Mouse (Mus musculus): ENCODE measurements around the gene Arid1b.
"Not testable (repeated sequence)": the region's sequence is repeated elsewhere in the genome, so short reads cannot be mapped to it uniquely, and the experiment has no call there.

Arid1b gene

DNA sequence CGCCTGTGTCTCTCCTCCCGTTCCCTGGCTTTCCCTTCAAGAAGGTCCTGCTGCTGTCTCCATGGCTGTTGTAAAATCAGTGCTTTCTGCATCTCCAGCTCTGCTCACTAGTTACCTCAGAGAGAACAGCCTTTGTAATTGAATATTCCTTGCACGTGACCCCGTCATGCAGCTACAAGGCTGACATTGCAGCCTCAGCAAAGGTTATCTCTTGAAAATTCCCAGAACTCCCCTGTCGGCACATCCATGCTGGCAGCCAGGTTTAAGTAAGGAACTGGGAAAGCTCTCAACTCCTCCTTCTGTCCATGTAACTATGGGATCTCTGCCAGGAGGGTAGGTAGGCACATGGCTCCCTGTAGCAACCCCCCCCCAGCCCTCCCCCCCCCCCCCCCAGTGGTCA is 91.8 kb downstream of the Arid1b start:
- peak; percentile 75 for DNase-seq (ENCODE audit: low read depth, low spot score)

DNA sequence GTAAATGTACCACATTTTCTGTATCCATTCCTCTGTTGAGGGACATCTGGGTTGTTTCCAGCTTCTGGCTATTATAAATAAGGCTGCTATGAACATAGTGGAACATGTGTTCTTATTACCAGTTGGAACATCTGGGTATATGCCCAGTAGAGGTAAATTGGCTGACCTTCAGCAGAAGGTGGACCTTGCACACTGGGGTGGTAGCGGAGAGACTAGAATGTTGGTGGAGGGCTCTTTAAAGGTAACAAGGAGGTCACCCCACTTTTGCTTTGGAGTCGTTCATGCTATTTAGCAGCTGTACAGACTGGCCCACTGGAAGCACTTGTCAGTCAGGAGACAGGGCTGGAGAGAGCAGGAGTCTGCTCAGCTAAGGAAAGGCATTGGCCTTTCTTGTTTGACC is 94.1 kb downstream of the Arid1b start:
- DNase-seq (ENCODE audit: low read depth, low spot score), result not testable (repeated sequence)

DNA sequence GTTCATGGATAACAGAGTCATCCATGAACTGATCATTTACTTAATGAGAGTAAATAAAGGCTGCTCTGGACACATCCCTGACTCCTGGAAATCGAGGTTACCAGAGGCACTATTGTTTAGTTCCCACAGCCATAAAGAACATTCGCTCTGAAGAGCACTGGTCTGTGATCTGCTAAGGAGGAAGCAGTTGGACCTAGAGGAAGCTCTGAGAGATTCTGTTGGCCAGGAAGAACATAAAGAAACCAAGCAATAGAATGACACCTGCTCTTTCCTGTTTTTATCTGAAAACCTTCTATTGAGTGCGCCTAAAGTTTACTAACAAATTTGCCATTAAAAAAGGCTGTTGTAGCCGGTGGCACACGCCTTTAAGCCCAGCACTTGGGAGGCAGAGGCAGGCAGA is 94.7 kb downstream of the Arid1b start:
- no peak for DNase-seq (ENCODE audit: low read depth, low spot score)

DNA sequence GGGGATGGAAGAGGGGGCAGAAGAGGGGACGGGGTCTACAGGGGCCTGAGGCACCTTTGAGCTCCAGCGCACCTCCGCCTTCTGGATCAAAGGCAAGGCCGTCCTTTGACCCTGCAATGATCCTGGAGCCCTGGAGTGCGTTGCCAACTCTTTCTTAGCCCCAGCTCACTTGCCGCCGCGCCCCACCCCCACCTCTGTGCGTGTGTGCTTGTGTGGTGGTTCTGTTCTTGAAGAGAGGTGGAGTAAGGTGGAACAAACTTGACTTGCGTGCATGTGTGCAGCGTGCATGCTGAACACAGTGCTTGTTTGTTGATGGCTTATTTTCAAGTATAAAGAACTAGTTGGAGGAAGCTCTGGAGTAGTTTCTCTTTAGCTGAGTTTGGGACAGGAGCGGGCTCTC is 95.4 kb downstream of the Arid1b start:
- no peak for DNase-seq (ENCODE audit: low read depth, low spot score)

DNA sequence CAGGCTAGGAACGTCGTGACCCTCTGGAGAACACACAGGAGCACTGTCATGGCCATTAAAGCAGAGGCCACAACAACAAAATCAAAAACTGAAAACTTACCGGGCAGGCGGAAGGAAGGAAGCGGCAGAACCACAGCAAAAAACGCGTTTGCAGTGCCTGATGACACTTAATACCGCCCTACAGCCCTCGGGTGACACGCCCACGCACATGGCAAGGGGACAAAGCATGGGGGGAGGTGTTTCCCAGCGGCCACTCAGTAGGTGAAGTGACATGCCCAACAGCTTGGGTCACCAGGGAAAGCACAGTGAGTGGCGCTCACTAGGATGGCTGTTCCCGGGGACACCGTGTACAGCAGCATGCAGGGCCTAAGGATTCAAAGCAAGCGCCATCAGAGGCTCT is 97.4 kb downstream of the Arid1b start:
- no peak for DNase-seq (ENCODE audit: low read depth, low spot score)

DNA sequence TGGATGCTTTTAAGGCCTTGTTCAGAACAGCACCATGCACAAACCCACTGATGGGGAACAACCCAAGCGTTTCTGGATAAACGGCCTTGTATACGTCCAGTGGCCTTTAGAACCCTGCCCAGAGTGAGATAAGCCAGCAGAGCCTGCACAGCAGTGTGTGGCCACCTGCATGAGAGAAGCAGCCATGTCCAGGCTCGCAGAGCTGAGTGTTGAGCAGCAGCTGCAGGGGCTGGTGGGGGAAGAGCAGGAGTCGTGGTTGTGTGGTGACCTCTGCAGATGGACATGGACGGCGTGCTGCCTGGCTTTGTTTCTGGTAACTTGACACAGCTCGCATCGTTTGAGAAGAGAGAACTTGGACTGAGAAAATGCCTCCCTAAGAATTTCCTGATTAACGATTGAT is 97.8 kb downstream of the Arid1b start:
- DNase-seq (ENCODE audit: low read depth, low spot score), result no peak

DNA sequence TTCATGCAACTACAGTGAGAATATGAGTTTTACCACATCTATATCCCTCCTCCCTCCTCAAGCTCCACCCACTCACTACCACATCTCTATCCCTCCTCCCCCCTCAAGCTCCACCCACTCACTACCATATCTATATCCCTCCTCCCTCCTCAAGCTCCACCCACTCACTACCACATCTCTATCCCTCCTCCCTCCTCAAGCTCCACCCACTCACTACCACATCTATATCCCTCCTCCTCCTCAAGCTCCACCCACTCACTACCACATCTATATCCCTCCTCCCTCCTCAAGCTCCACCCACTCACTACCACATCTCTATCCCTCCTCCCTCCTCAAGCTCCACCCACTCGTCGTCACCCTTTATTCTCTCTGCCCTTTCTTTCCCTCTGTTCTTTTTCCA is 99.2 kb downstream of the Arid1b start:
- not testable (repeated sequence) for DNase-seq (ENCODE audit: low read depth, low spot score)

DNA sequence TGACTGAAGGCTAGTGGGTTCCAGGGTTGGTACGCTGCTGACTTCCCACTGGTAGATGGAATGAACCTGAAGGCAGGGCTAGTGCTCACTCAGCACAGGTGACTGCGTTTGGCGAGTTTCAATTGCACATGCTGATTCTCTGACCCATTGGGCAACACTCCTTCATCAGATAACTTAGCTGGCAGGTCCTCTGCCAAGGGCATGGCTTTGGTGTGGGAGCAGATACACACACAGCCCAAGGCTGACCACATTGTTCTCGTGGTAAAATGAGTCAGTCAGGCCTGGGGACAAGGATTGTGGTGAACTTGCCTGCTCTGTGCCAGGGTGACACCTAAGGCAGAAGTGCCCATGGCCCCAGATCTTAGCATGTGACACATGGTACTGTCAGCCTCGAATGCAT is 100.5 kb downstream of the Arid1b start:
- no peak for DNase-seq (ENCODE audit: low read depth, low spot score)

DNA sequence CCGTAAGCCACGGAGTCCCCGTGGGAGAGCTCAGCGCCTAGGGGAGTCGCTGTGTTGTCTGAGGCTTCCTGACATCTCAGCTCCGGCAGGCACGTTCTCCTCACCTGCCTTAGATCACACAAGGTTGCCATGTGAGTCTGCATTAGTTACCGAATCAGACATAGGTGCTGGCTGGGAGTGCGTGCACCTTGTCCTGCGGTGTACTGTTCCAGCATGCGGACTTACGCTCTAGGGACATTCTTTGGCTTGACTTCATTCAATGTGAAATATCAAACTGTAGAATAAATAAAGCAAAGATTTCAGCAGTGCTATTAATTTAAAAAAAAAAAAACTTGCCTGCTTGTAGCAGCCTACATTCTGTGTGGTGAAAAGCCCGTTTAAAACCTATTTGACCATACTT is 101.6 kb downstream of the Arid1b start:
- no peak for DNase-seq (ENCODE audit: low read depth, low spot score)

DNA sequence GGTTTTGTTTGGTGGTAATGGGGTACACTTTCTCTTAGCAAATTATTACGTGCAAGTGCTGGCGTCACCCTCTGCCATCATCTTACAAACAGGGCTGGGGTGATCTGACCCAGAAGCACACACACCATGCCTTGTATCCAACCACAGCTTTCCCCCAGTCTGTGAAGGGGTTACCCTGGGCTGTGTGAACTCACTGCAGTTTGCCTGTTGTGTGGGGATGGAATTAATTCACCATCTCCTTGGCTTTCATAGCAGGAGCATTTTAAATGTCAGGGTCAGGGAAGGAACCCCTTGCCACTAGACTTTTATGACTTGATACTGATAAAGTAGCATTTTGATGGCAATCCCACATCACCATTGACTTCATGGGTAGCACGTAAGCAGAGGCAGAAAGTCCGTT is 102.9 kb downstream of the Arid1b start:
- no peak for DNase-seq (ENCODE audit: low read depth, low spot score)

DNA sequence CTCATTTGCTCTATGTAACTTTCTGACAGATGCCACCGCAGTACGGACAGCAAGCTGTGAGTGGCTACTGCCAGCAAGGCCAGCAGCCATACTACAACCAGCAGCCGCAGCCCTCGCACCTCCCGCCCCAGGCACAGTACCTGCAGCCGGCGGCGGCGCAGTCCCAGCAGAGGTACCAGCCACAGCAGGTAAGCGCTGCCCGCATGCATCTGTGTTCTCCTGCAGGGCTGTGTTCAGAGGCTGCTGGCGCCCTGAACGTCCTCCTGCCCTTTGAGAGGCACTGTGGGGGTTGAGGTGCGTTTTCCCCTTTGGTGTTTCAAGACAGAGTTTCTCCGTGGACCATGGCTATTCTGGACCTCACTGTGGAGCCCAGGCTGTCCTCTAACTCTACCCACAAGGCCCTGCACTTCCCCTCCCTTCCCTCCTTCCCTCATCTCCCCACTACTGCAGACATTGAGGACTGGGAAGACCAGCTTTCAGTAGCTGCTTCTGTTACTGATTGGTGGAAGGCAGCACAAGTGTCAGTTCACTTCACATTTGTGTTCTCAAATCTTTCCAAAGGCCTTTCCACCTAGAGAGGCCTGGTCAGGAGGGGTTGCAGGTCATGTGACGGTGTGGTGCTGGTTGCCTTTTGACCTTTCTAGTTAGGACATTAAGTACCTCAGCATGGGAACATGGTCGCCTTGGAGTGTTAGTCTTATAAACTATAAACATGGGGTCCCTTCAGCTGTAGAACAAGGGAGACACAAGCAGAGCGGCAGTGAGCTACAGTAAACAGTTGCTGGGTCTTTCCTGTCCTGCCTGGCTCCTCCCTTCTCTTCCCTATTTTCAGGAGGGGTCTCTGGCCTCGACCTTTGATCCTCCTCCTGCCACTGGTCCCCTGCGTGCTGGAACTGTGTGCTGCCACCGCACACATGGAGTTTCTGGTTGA is 103.7 kb downstream of the Arid1b start:
- DNase-seq (ENCODE audit: low read depth, low spot score), result no peak

DNA sequence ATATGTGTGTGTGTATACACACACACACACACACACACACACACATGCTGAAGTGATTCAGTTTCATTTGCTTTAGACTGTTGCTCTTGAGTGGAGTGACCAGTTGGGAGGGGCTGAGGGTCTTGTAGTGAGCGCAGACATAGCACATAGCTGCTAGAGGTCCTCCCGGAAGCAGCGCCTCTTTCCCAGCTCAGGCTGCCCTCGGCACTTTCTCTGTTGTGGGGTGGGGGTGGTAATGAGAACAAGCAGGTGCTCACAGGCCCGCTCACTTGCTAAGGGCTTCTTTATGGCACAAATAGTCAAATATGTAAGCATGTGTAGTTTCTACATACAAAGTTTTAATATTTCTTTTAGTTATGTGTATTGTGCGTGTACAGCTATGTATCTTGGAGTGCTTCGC is 104.6 kb downstream of the Arid1b start:
- no peak for DNase-seq (ENCODE audit: low read depth, low spot score)

DNA sequence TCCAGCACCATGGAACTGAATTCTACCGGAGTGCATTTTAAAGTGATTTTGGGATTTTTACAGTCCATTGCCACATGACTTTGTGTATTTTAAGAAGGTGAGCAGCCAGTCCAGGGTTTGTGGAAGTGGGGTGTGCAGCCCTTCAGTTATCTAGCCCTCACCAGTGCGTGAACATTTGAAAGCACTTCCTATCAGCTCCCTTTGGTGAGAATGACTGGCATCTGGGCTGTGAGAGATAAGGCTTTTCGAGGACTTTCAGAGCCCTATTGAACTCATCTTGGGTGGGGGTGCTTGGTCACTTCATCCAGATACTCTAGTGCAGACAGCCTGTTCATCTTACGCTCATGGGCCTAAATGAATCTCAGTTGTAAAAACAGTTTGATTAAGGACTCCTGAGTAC is 105.1 kb downstream of the Arid1b start:
- DNase-seq (ENCODE audit: low read depth, low spot score), result no peak

DNA sequence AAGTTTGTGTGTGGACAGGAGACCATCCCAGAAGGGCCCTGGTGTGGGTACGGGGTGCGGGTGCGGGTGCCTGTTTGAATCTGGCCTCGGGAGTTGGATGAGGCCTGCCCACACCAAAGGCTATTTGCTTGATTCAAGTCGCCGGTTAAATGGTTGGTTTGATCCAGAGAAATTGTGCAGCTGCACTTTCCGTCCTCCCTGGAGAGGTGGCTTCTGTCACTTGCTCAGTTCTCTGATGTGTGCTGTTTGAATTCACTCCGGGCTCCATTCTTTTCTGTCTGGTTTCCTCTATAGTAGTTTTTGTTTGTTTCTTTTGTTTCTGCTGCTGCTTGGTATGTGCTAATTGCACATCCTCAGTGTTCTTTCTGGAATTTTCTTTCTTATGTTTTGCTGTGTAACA is 107.0 kb downstream of the Arid1b start:
- no peak for DNase-seq (ENCODE audit: low read depth, low spot score)

DNA sequence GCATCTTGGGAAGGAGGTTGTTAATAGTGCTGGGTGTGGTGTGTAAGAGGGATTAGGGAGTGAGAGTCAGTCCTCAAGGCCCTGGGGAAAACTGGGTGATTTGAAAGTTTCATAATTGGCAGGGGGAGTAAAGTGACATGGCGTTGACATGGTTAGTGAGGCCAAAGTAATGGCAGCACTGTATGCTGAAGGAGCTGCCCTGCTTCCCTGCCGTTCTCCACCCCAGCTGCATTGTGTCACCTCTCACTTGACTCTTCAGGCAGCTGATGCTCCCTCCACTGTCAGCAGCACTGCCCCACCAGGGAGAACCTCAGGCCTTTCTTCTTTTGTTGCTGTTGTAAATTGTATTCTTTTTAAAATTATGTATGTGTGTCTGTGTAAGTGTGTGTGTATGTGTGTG is 107.8 kb downstream of the Arid1b start:
- no peak for DNase-seq (ENCODE audit: low read depth, low spot score)

DNA sequence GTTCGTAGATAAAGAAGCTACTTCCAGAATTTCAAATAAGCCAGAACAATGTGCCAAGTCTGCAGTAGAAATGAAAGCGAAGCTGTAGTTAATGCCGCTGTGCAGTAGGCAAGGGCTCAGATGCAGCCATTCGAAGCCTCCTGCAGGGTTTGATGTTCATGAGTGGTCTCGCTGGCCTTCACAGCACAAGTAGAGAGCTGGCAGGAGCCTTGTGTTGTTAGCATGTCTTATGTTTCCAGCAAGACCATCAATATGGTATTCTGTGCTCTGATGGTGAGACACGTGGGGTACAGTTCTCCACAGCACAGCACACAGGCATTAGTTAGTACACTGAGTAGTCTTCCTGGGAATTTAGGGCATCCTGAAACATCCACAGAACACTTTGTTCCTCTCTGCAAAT is 111.6 kb downstream of the Arid1b start:
- DNase-seq (ENCODE audit: low read depth, low spot score), result peak; percentile 56

DNA sequence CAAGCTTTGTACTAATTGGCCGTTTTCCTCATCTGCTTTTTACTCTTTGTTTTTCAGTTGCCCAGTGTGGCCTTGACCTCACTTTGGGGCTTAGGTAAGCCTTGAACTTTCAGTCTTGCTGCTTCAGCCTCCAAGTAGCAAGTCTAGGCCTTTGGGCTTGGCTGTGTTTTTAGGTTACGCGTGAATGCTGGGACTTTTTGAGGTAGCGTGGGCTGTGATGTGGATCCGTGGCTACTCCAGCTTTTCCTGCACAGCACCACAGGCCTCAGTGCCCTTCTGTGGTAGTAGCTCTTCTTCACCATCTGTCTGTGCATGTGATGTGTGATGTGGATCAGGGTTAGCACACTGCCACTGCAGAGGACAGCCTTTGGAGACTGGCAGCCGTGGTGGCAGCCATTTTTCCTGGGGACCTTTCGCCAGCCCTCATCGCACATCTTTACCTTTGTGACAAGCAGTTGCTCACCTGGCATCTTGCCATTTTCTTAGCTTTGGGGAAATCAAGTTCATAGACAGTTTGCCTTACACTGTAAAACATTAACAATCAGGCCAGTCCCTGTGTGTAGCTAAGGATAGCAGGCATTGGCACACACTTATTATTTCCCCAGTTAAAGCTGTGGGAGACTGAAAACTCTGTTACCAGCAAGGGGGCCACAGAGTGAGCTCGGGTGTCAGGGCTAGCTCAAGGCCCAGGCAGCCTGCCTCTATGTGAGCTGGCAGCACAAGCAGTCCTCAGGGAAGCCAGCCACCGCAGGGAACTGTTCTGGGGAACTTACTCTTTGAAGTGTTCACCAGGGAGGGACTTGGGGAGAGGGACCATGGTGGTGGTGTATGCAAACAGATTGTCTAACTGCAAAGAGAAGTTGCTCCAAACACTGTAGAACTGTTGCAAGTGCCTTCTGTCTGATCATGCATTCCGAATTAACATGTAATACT is 112.4 kb downstream of the Arid1b start:
- peak; percentile 51 for DNase-seq (ENCODE audit: low read depth, low spot score)

DNA sequence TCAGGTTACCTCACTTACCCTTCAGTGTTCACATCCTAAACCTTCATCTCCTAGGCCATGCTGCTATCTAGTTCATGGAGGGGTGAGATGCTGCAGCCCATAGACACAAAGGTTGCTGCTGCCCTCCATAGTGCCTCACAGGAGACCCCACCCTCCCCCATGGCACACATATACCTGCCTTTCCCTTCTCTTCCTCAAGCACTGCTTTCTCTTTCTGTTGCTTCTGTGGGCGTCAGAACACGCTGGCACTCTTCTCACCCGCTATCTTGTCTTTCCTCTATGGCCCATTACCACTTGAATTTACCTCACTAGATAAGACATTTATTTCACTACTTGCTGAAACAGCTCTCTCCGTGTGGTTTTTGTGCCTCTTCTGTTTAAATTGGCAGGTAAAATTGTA is 113.4 kb downstream of the Arid1b start:
- no peak for DNase-seq (ENCODE audit: low read depth, low spot score)

DNA sequence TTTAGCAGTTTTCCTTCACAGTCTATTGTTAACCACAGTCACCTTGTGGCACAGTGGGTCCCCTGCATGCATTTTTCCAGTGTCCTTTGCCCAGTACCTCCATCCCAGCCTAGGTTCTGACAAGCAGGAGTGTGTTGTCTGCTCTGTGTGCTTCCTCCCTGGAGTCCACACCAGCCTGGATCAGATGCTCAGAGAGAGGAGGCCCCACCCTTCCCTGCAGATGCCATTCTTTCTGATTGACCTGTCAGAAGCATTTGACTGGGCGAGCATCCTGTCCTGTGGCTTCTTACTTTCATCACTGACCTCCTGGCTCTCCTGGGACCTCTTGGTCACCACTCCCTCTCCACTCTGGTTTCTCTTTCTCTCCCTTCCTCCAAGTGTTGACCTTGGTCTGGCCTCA is 113.9 kb downstream of the Arid1b start:
- no peak for DNase-seq (ENCODE audit: low read depth, low spot score)

DNA sequence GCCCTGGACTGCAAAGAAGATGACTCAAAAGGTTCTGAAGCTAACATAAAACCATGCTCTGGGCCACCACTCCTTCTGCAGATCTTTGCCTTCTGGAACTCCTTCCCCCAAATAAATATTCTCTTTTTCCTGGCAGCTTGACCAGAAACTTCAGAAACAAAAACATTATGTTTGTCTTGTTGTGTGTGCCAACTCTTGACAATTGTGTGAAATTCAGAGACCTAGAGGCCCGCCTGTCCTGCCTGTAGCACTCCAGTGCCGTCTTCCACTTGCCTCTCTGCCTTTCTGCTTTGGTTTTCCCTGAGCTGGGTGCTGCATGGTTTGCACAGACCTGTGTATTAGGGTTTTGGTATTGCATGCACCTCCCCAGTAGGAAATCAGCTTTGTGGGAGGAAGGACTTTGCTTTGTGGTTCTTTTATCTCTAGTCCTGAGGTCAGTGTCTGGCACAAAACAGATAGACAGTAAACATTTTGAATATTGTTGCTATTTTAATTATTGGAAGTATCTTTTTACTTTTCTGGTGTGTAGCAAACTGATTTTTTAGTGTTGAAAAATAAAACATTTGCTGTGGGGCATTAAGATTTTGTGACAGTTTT is 114.5 kb downstream of the Arid1b start:
- DNase-seq (ENCODE audit: low read depth, low spot score), result no peak

DNA sequence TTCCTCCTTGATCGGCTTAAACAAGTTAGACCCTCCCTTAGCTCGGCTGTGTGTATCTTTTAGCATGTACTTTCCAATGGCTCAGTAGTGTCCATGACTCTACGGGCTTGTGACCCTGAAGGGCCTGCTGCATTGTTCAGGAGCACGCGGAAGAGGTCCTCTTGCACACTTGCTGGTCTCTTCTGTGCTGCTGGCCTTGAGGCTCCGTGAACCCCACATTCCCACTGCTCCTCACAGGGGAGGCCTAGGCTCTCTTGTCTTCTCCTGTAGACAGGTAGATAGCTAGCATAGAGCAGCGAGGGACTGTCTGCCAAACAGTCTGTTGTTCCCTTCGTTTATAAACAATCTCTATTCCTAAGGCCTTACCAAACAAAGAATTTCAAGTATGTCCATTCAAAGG is 115.2 kb downstream of the Arid1b start:
- no peak for DNase-seq (ENCODE audit: low read depth, low spot score)

DNA sequence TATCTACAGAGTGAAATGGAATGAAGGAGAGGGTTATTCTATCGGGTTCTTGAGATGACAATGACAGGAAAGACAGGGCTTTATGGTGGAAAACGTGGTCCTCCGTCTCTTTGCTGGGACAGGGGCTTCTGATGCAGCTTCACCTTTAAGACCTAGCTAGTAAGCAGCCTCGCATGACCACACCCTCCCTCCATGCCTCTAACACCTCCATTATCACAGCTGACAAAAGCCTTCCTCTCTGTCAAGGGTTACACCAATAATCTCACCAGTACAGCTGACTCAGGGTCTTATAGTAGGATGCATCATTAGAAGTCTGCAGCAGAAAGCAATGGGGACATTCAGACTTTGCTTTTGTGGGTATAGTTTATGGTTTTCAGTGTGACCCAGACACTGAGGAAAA is 116.0 kb downstream of the Arid1b start:
- no peak for DNase-seq (ENCODE audit: low read depth, low spot score)
